Mouse (Mus musculus): ENCODE measurements around the gene Cep104. TPM values are rescaled to one million over a fixed set of nuclear protein-coding genes. Genes with fewer than 3 reads are reported as not detected.

Gene Cep104
- polyA plus RNA-seq, 1 experiment from 2014 or later, result 20.4 TPM

- no peak for ATAC-seq
- H3K9ac ChIP-seq, result peak overlapping the region; percentile 18; the same call in 1 of the 2 replicates
- H3K4me1 ChIP-seq, result peaks cover 11% of the 10 kb centered on the region
- 28% methylated on average over 8 of the region's 8 CpGs for WGBS
- peaks cover 34% of the 10 kb centered on the region for H3K27me3 ChIP-seq
- H3K9me3 ChIP-seq (replicated peaks), result no peaks in the 10 kb centered on the region
- H3K4me3 ChIP-seq, result no peak overlapping the region
- no peak overlapping the region for H3K4me2 ChIP-seq
- peaks cover 36% of the 10 kb centered on the region for H3K36me3 ChIP-seq (ENCODE audit: poor library complexity, severe bottlenecking)
- no peak overlapping the region for H3K27ac ChIP-seq
These were observed 49.0 kb downstream of the Cep104 start for GRCm38 (mm10) chr4:154023754-154024601.

DNA sequence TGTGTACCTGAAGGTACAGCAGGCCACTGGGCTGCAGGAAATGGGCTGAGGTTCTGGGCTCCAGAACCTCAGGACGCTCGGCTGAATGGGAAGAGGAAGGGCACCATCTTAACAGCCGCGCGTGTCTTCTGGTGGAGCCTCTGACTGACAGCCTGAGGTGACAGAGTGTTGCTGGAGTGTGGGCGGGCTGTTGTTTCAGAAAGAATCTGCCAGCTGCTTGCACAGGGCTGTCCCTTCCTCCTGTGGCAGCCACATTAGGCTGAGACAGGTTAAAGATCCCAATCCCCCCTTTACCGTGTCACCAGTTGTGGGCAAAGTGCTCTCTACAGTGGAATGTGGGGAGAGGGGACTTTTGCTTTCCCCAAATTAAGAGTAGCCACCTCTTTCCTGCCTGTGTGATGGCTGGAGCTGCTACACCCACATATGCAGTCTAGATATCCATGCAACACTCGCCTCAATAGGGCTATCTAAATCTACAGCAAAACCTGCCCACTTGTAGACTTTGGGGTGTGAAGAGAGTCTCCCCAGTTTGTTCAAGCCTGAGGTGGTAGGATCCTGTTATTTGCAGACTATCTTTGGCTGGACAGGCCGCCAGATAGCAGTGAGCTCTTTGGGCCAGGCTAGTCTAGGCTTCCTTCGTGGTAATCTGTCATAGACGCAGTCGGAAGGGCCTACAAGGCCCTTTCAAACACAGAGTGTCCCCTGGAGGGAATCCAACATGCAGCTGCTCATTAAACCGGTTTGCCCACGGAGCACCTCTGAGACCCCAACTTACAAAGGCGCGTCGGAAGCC is 49.9 kb downstream of the Cep104 start:
- peaks cover 34% of the 10 kb centered on the region for H3K27me3 ChIP-seq
- H3K27ac ChIP-seq, result no peak overlapping the region
- no peak for ATAC-seq
- H3K9me3 ChIP-seq (replicated peaks), result no peaks in the 10 kb centered on the region
- WGBS, result 36% methylated on average over 17 of the region's 17 CpGs
- peaks cover 27% of the 10 kb centered on the region for H3K36me3 ChIP-seq (ENCODE audit: poor library complexity, severe bottlenecking)
- 0 out of 2 replicates have a peak overlapping the region, but pooled peaks have one; percentile 38 for H3K9ac ChIP-seq
- H3K4me2 ChIP-seq, result no peak overlapping the region
- H3K4me3 ChIP-seq, result no peak overlapping the region
- H3K4me1 ChIP-seq, result peaks cover 11% of the 10 kb centered on the region

DNA sequence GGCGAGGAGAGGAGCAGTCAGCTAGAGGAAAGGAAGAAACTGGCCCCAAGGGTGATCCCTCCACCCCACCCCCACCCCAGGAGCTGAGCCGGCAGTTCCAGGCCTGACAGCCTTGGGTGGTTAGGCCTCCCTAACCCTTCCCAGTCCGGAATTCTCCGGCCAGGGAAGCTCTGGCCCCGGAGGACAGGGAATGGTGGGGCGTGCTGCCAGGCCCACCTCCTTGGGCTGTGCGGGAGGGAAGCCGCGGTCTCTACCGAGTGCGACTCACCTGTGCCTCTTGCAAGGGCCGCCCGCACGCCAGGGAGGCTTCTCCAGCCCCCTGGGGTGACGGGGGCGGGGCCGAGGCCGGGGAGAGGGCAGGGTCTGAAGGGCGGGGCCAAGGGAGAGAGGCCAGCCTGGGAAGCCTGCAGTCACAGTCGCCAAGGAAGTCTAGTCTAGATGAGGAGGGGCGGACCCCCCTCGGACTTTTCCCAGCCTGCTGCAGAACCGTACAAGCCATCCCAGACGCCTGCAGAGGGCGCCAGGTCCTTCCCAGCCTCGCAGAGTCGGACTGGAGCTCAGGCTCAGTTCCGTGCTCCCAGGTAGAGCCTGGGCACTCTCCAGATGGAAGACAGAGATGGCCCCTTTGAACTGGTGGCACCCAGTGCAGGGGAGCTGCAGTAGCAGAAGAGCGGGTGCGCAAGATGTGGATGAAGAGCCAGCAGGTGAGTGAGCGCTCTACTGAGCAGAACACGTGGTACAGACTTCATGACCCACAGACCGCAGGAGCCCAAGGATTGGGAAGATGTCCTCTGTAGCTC is 50.8 kb downstream of the Cep104 start, which contains the start of gene Smim1:
Gene Smim1, minus strand, starts transcription at position 590 of the 800 bp plus-strand sequence.
- Histone ChIP-seq H3K4me1 (peaks cover 11% of the 10 kb centered on the region), H3K36me3 (ENCODE audit: poor library complexity, severe bottlenecking) (peaks cover 18% of the 10 kb centered on the region), H3K4me3 (peak within 1 kb of the TSS; percentile 24), H3K27ac (no peak within 1 kb of the TSS), H3K4me2 (peak within 1 kb of the TSS; percentile 56), H3K9ac (peak within 1 kb of the TSS; percentile 38; the same call in 1 of the 2 replicates), H3K9me3 (replicated peaks) (no peaks in the 10 kb centered on the region), H3K27me3 (peaks cover 34% of the 10 kb centered on the region)
- ATAC-seq, result 0 out of 2 replicates have a peak, but pooled peaks have one; percentile 34
- 2% methylated on average over 33 of the region's 33 CpGs for WGBS

- Histone ChIP-seq H3K9ac (no peak overlapping the region), H3K27ac (no peak overlapping the region), H3K9me3 (replicated peaks) (no peaks in the 10 kb centered on the region), H3K36me3 (ENCODE audit: poor library complexity, severe bottlenecking) (peaks cover 12% of the 10 kb centered on the region), H3K27me3 (peaks cover 37% of the 10 kb centered on the region), H3K4me2 (peak overlapping the region; percentile 56), H3K4me1 (peaks cover 11% of the 10 kb centered on the region), H3K4me3 (no peak overlapping the region)
- no peak for ATAC-seq
- 24% methylated on average over 2 of the region's 2 CpGs for WGBS
These were observed 51.4 kb downstream of the Cep104 start for GRCm38 (mm10) chr4:154026441-154026761.

- no peaks in the 10 kb centered on the region for H3K36me3 ChIP-seq (ENCODE audit: poor library complexity, severe bottlenecking)
- WGBS, result 74% methylated on average over 7 of the region's 7 CpGs
- peaks cover 37% of the 10 kb centered on the region for H3K27me3 ChIP-seq
- no peak overlapping the region for H3K9ac ChIP-seq
- H3K9me3 ChIP-seq (replicated peaks), result no peaks in the 10 kb centered on the region
- peaks cover 11% of the 10 kb centered on the region for H3K4me1 ChIP-seq
- no peak overlapping the region for H3K4me2 ChIP-seq
- ATAC-seq, result no peak
- H3K27ac ChIP-seq, result no peak overlapping the region
- H3K4me3 ChIP-seq, result no peak overlapping the region
These were observed 53.1 kb downstream of the Cep104 start for GRCm38 (mm10) chr4:154028066-154028465.

GRCm38 (mm10) chr4:154028646-154029045 is 53.7 kb downstream of the Cep104 start:
- Histone ChIP-seq H3K27me3 (peaks cover 39% of the 10 kb centered on the region), H3K4me2 (no peak overlapping the region), H3K4me1 (peaks cover 11% of the 10 kb centered on the region), H3K4me3 (no peak overlapping the region), H3K36me3 (ENCODE audit: poor library complexity, severe bottlenecking) (no peaks in the 10 kb centered on the region), H3K9me3 (replicated peaks) (no peaks in the 10 kb centered on the region), H3K9ac (no peak overlapping the region), H3K27ac (no peak overlapping the region)
- no peak for ATAC-seq

- Histone ChIP-seq H3K9me3 (replicated peaks) (no peaks in the 10 kb centered on the region), H3K27me3 (peaks cover 10% of the 10 kb centered on the region; the same call in 1 of the 2 replicates), H3K4me1 (no peaks in the 10 kb centered on the region), H3K27ac (no peak overlapping the region), H3K4me2 (no peak overlapping the region), H3K4me3 (no peak overlapping the region), H3K36me3 (ENCODE audit: poor library complexity, severe bottlenecking) (no peaks in the 10 kb centered on the region), H3K9ac (no peak overlapping the region)
- WGBS, result 48% methylated on average over 3 of the region's 3 CpGs
- ATAC-seq, result no peak
These were observed 62.1 kb downstream of the Cep104 start for GRCm38 (mm10) chr4:154037123-154037522.

DNA sequence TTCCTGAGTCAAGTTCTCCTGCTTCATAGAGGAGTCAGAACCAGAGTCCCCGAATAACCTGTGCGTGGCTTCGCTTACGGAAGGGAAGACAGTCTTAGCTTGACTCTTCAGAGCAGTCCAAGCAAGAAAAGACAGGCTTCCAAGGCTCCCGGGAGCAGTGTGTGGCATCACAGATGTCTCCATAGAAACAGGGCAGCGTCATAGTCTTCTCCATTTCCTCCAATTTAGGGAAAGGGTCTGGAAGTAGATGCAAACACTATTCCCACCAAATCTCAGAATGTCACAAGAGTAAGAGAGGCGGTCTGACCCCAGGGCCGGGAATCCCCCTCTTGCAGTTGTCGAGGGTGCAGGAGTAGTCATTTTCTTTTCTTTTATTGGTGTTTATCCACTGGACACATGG is 67.6 kb downstream of the Cep104 start, which contains the start of gene Ccdc27:
Gene Ccdc27, minus strand, starts transcription at position 101 of the 400 bp plus-strand sequence.
- 0 out of 2 replicates have a peak, but pooled peaks cover 9% of the 10 kb centered on the region for H3K27me3 ChIP-seq
- H3K36me3 ChIP-seq (ENCODE audit: poor library complexity, severe bottlenecking), result no peaks in the 10 kb centered on the region
- no peak within 1 kb of the TSS for H3K4me2 ChIP-seq
- no peak for ATAC-seq
- H3K27ac ChIP-seq, result no peak within 1 kb of the TSS
- WGBS, result 84% methylated on average over 9 of the region's 9 CpGs
- H3K9me3 ChIP-seq (replicated peaks), result no peaks in the 10 kb centered on the region
- no peak within 1 kb of the TSS for H3K9ac ChIP-seq
- H3K4me3 ChIP-seq, result no peak within 1 kb of the TSS
- H3K4me1 ChIP-seq, result no peaks in the 10 kb centered on the region

DNA sequence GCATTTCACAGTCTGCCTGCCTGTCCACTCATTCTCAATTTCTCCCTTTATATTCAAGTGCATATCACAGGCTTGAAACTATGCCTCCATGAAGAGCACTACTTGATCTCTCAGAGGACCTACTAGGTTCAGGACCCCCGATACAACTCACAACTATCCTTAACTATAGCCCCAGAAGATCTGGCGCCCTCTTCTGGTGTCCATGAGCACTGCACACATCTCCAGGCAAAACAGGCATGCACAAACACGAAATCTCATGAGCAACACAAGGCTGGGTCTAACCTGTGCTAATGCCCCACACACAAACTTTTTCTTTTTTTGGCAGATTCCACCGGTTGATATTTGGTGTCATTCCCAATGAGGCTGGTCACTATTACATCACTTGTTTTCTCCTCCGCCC is 70.8 kb downstream of the Cep104 start:
- Histone ChIP-seq H3K4me2 (no peak overlapping the region), H3K4me1 (no peaks in the 10 kb centered on the region), H3K27me3 (0 out of 2 replicates have a peak, but pooled peaks cover 9% of the 10 kb centered on the region), H3K27ac (no peak overlapping the region), H3K36me3 (ENCODE audit: poor library complexity, severe bottlenecking) (no peaks in the 10 kb centered on the region), H3K4me3 (no peak overlapping the region), H3K9ac (no peak overlapping the region), H3K9me3 (replicated peaks) (no peaks in the 10 kb centered on the region)
- WGBS, result 65% methylated on average over 5 of the region's 5 CpGs
- ATAC-seq, result no peak

DNA sequence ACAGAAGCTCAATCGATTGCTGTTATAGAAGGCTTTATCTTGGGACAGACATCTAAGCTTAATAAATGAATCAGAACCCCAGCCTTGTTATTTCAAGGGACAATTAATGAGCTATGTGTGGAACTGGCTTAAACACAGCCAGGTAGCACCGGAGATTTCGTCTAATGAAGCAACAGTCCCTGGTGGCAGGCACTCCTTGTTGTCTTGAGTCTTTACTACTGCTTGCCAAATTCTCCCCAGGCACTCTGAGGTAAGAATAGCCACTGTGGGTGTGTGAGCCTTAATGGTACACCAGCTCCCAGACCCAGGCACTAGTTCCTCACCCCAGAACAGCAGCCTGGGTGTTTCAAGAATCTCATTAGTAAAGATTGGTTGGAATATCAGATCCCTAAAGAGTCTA is 76.4 kb downstream of the Cep104 start:
- H3K27ac ChIP-seq, result no peak overlapping the region
- no peaks in the 10 kb centered on the region for H3K36me3 ChIP-seq (ENCODE audit: poor library complexity, severe bottlenecking)
- H3K27me3 ChIP-seq, result no peaks in the 10 kb centered on the region; the same call in 1 of the 2 replicates
- WGBS, result 77% methylated on average over 3 of the region's 3 CpGs
- no peak for ATAC-seq
- H3K9ac ChIP-seq, result no peak overlapping the region
- no peak overlapping the region for H3K4me2 ChIP-seq
- H3K4me1 ChIP-seq, result no peaks in the 10 kb centered on the region
- no peak overlapping the region for H3K4me3 ChIP-seq
- no peaks in the 10 kb centered on the region for H3K9me3 ChIP-seq (replicated peaks)

GRCm38 (mm10) chr4:154053065-154053464 is 78.1 kb downstream of the Cep104 start:
- Histone ChIP-seq H3K9me3 (replicated peaks) (no peaks in the 10 kb centered on the region), H3K27me3 (no peaks in the 10 kb centered on the region; the same call in 1 of the 2 replicates), H3K9ac (no peak overlapping the region), H3K4me3 (no peak overlapping the region), H3K36me3 (ENCODE audit: poor library complexity, severe bottlenecking) (no peaks in the 10 kb centered on the region), H3K27ac (no peak overlapping the region), H3K4me2 (no peak overlapping the region), H3K4me1 (no peaks in the 10 kb centered on the region)
- no peak for ATAC-seq
- 52% methylated on average over 4 of the region's 4 CpGs for WGBS
